Mouse (Mus musculus): Measurements from ENCODE around the gene Rab11fip3.

- no peak for TF ChIP-seq POLR2A (IDR thresholded peaks at IDR 0.05; ENCODE audit: extremely low read depth, insufficient read depth, low read length)
- TF ChIP-seq CTCF (IDR thresholded peaks at IDR 0.05; ENCODE audit: extremely low read depth, insufficient read depth, low read length): no peak
Observed at GRCm38 (mm10) chr17:26008331-26008730, 61.0 kb downstream of the Rab11fip3 start.

Data from cortical plate, adult 2 months (tissue).